23 mouse cellular contexts compared by ENCODE assay signal in genomic region chr19:46808261-46808660, GRCm38 (mm10).
"Had no signal": no experiment of that assay in that cellular context is flagged by ENCODE, and none has a peak within 500 bp of the region (broad histone marks: within the 10 kb centered on the region; RNA-seq: fewer than 3 reads in every experiment).

No protein-coding gene starts in this region.

- H3K27ac ChIP-seq: heart, adult 2 months; heart, embryonic 13.5 days; heart, embryonic 15.5 days; hindbrain, embryonic 13.5 days; hindbrain, embryonic 15.5 days; hindbrain, postnatal 0 days; layer of hippocampus, adult 2 months; limb, embryonic 13.5 days; limb, embryonic 15.5 days; liver, embryonic 12.5 days; liver, embryonic 14.5 days had no signal

- H3K9ac ChIP-seq: heart, embryonic 13.5 days; heart, embryonic 15.5 days; hindbrain, embryonic 13.5 days; hindbrain, embryonic 15.5 days; limb, embryonic 13.5 days; limb, embryonic 15.5 days; liver, embryonic 12.5 days; liver, embryonic 14.5 days had no signal

- H3K27me3 ChIP-seq: heart, embryonic 13.5 days; heart, embryonic 15.5 days; hindbrain, embryonic 13.5 days; hindbrain, embryonic 15.5 days; limb, embryonic 13.5 days; limb, embryonic 15.5 days had no signal

- H3K9me3 ChIP-seq: heart, embryonic 13.5 days; heart, embryonic 15.5 days; hindbrain, embryonic 13.5 days; hindbrain, embryonic 15.5 days; limb, embryonic 13.5 days; limb, embryonic 15.5 days; liver, embryonic 12.5 days had no signal

- H3K4me2 ChIP-seq: heart, embryonic 11.5 days; heart, embryonic 13.5 days; heart, embryonic 15.5 days; hindbrain, embryonic 13.5 days; hindbrain, embryonic 15.5 days; limb, embryonic 13.5 days; limb, embryonic 15.5 days; liver, embryonic 12.5 days had no signal

- DNase-seq: gastrocnemius, postnatal 14 days; gastrocnemius, postnatal 36 days; heart, adult 11 months; heart, adult 2 months; heart, postnatal 14 days; heart, postnatal 36 days; kidney, adult 11 months; kidney, postnatal 10 days; kidney, postnatal 25 days; kidney, postnatal 4 days; left cerebral cortex, postnatal 4 days had no signal

- H3K36me3 ChIP-seq: heart, embryonic 13.5 days; heart, embryonic 15.5 days; hindbrain, embryonic 13.5 days; hindbrain, embryonic 15.5 days; limb, embryonic 13.5 days; limb, embryonic 15.5 days; liver, embryonic 12.5 days had no signal

- ATAC-seq: hindbrain, postnatal 0 days; intestine, embryonic 16.5 days; liver, embryonic 12.5 days had no signal

- H3K4me3 ChIP-seq: heart, adult 2 months; heart, embryonic 13.5 days; heart, embryonic 15.5 days; hindbrain, embryonic 13.5 days; hindbrain, embryonic 15.5 days; layer of hippocampus, adult 2 months; limb, embryonic 13.5 days; limb, embryonic 15.5 days; liver, embryonic 12.5 days had no signal
